Mouse (Mus musculus) gastrocnemius, adult 18-20 months (tissue): ENCODE measurements around the gene Cfap43. TPM values are rescaled to one million over a fixed set of nuclear protein-coding genes. Genes with fewer than 3 reads are reported as not detected.

Experiments
- DNase-seq: peaks from one replicate; pipeline ENCODE4 v3.0.0; 2021; ENCODE audit warnings: low spot score
- total RNA-seq, 2 experiments: library from RNA; stranded (reverse); gene quantifications; 2 replicates each; pipeline ENCODE4 v1.2.3; 2021

Gene Cfap43
- total RNA-seq, 2 experiments from 2014 or later: not detected

DNA sequence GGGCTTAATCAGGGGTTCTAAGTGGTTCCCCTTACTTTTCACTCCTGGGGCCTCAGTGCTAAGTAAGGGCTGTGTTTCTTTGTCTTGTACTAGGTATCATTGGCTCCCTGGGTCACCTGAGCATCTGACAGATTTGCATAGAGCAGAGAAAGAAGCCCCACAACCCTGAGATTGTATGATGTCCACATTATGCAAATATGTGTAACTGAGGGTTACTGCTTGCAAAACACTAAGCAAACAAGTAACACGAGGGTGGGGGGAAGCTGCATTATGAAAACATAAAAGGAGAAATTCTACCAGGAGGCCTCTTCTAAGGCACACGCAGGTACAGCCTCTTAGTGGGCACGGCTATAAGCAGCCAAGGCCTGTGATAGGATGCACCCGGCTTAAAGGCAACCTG is 3.8 kb downstream of the Cfap43 start:
- no peak for DNase-seq

DNA sequence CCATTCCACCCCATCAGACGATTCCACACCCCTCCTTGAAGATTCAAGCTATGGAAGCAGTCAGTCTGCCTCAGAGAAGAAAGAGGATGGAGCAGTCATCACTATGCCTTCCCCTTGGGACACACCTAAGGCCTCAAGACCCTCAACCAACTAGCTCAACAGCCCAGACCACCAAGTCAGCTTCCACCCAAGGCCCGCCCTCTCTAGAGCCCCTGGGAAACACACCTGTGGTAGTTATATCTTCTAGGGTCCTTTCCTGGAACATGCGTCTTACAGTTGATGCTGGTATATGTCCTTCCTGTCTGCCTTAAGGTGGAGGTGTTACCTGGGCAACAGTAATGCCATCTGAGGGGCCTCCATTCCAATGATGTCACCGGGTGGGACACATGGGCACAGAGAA is 4.9 kb downstream of the Cfap43 start:
- no peak for DNase-seq

GRCm38 (mm10) chr19:47913344-47913743 is 5.7 kb downstream of the Cfap43 start:
- no peak for DNase-seq

DNA sequence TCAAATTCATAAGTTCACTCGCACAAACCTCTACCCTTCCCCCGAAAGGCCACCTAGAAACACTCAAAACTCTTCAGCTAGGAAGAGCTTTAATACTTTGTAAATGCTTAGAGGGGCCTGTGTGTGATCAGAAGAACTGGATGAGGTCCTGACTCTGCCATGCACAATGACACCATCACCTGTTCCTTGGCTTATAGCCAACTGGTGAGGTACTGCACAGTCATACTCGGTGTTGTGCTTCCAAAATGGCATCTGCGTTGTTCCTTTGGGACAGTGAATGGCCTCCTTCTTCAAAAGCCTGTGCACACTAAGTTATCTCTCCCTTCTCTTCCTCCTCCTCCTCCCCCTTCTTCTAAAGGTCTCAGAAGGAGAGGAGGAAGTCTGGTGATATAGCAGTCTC is 8.3 kb downstream of the Cfap43 start:
- no peak for DNase-seq

DNA sequence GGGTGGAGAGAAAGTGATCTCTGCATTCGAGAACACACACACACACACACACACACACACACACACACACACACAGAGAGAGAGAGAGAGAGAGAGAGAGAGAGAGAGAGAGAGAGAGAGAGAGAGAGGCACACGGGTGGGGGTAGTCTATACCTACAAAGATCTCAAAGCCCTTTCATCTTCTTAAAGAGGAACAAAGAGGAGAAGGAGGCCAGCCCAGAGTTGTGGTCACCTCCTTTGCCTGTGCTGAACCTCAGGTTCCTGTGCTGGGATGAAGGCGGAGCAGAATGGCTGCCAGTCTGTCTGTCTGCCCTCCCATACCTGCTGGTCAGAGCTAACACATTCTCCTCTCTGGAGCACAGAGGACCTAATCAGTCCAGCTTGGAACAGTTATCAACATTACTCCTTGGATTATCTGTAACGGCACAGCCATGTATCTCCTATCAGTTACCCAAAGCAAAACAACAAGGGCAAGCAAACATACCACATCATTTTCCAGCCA is 8.9 kb downstream of the Cfap43 start:
- DNase-seq: no peak

GRCm38 (mm10) chr19:47909387-47910116 is 9.5 kb downstream of the Cfap43 start:
- DNase-seq: no peak

GRCm38 (mm10) chr19:47908961-47909371 is 10.1 kb downstream of the Cfap43 start:
- DNase-seq: no peak

- no peak for DNase-seq
Measured at GRCm38 (mm10) chr19:47907596-47907995, 11.5 kb downstream of the Cfap43 start.

DNA sequence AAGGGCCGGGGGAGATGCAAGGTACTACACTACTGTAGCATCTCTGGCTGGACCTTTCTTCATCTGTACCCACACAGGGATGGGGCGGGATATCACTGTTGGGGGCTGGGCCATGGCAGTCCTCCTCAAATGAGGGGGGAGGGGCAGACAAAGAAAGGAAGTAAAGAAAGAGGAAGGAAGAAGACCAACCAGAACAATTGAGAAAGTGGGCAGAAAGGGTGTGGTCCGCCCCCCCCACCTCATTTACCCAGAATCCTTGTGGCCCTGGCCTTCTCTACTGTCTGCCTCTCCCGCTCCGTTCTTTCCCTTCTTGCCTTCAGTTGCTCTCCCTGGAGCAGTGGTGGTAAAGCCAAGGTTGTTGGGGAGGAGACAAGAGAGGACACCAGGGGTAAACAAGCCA is 13.5 kb downstream of the Cfap43 start:
- DNase-seq: no peak

DNA sequence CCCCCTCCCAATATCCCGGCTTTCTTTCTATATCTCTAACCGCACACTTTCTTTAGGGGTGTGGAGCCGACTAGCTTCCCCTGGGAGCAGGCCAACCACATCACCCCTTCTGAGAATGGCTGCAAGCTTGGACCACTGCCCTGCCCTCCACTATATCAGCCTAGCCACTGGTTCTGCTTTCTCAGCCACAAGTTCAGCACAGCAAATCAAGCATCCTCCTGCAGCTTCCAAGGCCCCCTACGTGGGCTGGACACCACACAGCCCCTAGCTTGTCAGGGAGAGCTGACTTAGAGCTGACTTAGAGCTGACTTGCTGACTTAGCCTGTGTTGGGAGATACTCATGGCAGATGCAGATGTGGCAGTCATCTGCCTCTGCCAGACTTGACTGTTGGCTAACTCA is 14.0 kb downstream of the Cfap43 start:
- DNase-seq: no peak

GRCm38 (mm10) chr19:47903679-47904078 is 15.4 kb downstream of the Cfap43 start:
- no peak for DNase-seq

DNA sequence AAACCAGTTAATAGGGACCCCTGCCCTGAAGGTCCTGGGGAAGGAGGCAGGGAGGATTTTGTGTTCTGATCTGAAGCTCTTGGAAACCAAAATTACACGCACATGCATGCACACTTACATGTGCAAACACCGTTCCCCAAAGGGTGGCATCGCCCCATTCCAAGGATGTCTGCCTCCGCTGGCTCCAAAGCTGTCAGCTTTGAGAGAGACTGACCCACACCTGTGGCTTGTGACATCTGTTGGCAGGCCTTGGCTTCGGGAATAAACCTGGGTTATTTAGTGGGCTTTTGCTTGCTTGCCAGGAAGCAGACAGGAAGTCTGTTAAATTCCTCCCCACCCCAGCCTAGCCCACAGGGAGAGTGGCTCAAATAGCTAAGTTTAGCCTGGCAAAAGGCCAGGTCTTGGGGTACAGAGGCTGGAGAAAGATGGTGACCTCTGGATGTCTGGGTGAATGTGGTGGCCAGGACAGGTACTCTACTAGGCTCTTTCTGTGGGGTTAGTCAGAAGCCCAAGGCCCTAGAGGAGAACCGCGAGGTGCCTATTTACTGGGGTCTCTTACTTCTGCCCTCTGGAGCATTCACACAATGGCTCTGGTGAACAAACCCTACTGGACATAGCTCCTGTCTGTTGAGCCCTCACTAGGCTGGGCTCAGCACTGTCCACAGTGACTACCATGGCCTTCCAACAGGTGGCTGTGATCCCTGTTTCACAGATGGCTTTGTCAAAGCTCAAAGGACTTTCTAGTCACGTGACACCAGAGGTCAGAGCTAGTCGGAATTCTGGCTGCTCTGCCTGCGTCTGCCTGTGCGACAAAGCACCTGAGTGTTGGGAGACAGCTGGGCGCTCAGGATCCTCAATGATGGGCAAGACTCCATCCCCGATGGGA is 16.5 kb downstream of the Cfap43 start:
- DNase-seq: no peak

GRCm38 (mm10) chr19:47900558-47900957 is 18.5 kb downstream of the Cfap43 start:
- no peak for DNase-seq

GRCm38 (mm10) chr19:47900012-47900411 is 19.1 kb downstream of the Cfap43 start:
- no peak for DNase-seq

DNA sequence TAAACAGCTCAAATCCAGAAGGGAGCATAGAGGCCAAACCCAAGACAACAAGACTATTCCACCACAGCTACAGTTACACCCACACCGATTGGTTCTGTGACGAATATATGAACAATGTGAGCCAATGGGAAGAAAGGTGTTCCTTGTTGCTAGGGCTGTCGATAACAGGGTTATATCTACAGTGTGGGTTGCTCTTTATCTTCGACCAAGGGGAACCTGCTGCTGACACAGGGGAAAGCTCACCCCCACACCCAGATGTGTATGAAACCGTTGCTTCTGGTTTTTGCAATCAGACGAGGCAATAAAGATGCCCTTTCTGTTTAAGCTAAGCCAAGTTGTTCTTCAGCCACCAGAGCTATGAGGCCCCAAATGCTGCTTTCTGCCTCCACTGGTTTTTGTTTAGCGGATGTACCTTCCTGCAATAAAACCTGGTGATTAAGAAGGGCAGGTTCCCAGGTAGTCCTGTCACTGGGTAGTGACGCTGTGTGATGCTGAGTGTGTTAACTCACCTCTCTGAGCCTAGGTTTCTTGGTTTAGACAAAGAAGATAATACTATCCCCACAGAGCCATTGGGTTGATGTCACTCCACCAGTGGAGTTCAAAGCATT is 20.5 kb downstream of the Cfap43 start:
- DNase-seq: no peak

DNA sequence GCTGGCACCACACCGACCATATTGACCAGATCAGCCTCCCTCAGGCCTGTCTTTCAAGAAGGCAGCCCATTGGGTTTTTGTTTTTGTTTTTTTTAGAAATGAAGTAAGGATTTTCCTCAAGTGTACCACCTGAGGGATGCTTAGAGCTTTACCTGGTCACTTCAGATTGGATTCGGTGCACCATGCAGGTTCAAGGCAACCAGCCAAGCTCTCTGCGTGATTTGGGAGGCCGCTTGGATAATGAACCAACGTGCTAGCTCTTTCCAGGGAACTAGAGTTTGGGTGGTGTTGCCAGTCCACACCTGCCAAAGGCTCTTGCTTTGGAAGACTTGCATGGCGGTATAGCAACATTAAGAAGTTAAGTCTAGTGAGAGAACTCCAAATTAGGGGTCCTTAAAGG is 26.0 kb downstream of the Cfap43 start:
- no peak for DNase-seq

DNA sequence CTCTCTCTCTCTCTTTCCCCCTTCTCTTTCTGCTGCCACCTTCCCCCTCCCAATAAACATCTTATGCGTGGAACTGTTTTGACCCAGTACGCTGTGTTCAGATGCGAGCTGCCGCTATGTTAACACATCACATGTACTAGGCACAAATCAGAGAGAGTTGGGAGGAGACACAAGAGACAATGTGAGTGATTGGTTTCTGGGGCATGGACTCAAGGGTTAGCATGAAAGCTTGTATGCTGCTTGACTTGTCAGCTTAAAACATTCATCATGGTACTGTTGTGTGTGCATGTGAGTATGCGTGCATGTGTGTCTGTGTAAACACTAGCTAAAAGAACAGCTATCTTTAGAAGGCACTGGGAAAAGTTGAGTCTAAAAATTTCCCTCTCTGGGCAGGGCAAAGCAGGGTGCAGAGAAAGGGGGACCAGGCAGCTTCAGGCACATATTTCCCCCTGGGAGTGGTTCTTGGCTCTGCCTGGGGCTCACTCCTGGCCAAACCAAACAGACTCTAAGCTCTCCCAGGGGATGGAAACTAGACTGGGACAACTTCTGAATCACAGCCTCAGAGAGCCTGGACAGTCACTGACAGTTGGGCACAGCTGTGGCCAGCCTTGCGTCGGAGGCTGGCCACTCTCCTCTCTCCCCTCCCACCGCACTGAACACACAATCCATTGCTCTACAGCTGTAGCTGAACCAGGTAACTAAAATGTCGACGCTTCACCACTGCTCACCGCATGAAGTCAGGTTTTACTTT is 27.4 kb downstream of the Cfap43 start:
- DNase-seq: no peak

DNA sequence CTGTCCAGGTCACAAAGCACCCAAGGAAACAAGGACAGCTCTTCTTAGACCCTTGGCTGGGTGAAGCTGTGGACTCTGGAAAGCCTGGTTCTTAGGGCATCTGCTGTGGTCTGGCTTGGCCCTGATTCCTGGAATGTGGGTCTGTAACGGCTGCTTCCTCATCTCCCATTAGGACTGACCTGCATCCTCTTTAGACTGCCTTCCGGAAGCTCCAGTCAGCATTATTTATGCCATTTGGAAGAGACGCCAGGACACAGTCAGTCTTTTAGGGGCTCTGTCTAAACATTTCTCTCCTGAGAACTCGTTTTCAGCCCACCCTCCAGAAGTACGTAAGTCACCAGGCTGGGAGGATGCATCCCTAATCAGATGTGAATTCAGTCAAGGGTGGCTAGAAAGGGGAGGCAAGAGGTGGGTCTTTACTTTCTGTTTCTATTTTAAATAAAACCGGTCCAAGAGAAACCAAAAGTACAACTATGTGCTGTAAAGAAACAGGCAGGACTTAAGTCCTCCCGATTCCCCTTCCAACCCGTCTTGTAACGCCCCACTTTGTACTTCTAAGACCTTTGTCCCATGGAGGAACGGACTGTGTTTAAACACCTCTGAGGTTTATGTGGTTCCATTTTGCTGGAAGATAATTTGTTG is 28.5 kb downstream of the Cfap43 start:
- no peak for DNase-seq

GRCm38 (mm10) chr19:47888037-47888436 is 31.1 kb downstream of the Cfap43 start:
- no peak for DNase-seq

- DNase-seq: no peak
Measured at GRCm38 (mm10) chr19:47887417-47887816, 31.7 kb downstream of the Cfap43 start.

- peak; percentile 47 for DNase-seq
Measured at GRCm38 (mm10) chr19:47886617-47887016, 32.5 kb downstream of the Cfap43 start.
